Mouse (Mus musculus) cerebellum, postnatal 25 days (tissue): ENCODE results near the gene Soat1.
"Not testable (repeated sequence)": the region's sequence is repeated elsewhere in the genome, so short reads cannot be mapped to it uniquely, and the experiment has no call there.

Experiments
- DNase-seq, 2 experiments: peaks; one replicate each; pipeline ENCODE4 v3.0.0; 2021; ENCODE audit warnings: mixed read lengths in 2 of 2

The Soat1 gene

DNA sequence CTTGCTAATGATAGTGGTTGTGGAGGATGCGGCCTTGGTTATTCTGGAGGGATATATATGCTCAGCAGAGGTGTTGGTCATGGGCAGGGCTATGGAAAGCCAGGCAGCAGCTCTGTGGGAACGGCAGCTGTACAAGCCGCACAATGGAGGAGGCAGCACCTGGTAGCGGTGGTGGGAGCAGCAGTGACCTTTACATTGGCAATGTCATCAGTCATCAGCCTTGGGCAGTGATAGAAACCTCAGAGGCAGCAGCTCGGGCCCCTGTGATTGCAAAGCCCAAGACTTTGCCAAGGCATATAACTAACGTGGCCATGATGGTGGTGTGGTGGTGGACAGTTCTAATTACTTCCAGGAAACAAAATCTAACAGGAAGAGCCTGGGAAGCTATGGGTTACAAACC, 50.6 kb downstream of the Soat1 start:
- no peak for DNase-seq

GRCm38 (mm10) chr1:156422856-156423255, 51.3 kb downstream of the Soat1 start:
- DNase-seq = no peak

DNA sequence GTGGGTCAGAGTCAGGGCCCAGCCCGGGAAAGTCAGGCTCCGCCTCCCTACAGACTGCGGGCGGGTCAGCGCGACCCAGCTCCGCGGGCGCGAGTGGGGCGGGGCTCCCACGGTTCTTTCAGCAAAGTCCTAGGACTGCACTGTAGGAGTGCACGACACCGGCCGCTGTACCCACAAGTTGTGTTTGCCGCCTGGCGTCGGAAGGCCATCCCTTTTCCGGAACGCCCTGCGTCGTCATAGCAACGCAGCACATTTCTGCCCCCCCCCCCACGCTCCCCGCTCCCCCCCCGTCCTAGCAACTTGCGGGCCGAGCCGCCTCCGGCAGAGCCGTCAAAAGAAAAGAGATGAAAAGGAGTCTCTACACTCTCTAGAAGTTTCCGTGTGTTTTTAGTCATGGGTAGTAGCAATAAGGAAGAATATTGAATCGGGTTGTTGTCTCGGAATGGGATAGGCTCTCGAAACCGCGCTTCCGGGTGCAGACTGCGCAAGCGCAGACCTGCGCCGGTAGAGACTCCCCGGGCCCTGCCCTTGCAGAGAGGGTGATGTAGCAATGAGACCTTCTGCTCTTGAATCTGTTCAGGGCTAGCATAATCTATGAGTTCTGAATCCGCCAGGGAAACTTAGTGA, 53.3 kb downstream of the Soat1 start, which contains the start of gene Axdnd1:
TSS of gene Axdnd1 (minus strand) at position 489 of the 627 bp plus-strand sequence.
- peak; percentile 84 to 90 for DNase-seq

- peak in 1 of 2 experiments; percentile 20 for DNase-seq
These were observed 56.0 kb downstream of the Soat1 start for GRCm38 (mm10) chr1:156418170-156418569.

GRCm38 (mm10) chr1:156408521-156408920, 65.6 kb downstream of the Soat1 start:
- no peak for DNase-seq

GRCm38 (mm10) chr1:156408004-156408403, 66.1 kb downstream of the Soat1 start:
- DNase-seq = no peak

GRCm38 (mm10) chr1:156403251-156403650, 70.9 kb downstream of the Soat1 start:
- peak; percentile 30 to 50 for DNase-seq

DNA sequence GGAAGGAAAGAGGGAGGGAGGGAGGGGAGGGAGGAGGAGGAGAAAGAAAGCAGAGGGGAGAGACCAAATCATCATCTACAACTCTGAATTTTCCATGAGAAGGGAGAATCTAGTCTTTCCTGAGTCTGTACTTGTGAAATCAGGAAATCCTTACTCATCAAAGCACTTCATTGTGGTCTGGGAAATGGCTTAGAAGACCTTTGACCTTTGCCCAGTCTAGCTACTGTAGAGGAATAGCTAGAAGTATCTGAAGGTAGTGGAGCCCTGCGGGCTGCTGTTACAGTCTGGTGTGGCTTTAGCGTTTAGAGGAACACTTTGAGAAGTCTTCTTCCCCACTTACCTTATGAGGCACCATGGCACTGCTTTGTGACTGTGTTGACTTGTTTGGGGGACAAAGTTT, 71.6 kb downstream of the Soat1 start:
- no peak for DNase-seq

- not testable (repeated sequence) for DNase-seq
These were observed 74.0 kb downstream of the Soat1 start for GRCm38 (mm10) chr1:156400159-156400558.

GRCm38 (mm10) chr1:156393148-156393547, 81.0 kb downstream of the Soat1 start:
- DNase-seq = no peak

GRCm38 (mm10) chr1:156386880-156387279, 87.3 kb downstream of the Soat1 start:
- DNase-seq = no peak

DNA sequence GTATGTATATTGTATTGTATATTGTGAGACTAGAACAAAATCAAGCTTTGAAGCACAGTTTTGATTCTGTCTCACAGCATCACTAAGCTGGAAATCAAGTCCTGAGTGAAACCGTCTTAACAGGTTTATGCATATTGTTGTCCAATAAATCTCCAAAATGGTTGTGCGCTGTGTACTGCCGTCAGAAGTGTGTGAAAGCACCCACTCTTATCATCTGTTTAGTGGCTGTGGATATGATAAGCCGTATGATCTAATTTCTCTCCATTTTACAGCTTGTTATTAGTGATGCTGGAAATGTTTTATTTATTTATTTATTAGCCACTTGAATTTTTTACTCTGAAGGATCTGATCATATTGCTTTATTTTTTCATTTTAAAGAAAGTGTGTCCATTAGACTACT, 87.9 kb downstream of the Soat1 start:
- no peak for DNase-seq

DNA sequence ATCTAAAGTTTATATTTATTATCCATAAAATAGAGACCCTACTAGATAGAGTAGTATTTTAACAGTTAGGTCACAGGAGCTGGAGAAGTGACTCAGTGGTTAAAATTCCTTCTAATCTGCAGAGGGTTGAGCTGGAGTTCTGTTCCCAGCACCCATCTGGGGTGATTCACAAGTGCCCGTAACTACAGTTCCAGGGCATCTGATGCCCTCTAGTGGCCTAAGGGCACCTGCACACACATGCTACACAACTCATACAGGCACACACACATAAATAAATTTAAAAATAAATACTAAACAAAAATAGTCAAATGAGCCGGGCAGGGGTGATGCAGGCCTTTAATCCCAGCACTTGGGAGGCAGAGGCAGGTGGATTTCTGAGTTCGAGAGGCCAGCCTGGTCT, 92.9 kb downstream of the Soat1 start:
- no peak for DNase-seq
